Mouse (Mus musculus): ENCODE data around the gene Cyth4. TPM values are rescaled to one million over a fixed set of nuclear protein-coding genes. Genes with fewer than 3 reads are reported as not detected.
A peak's percentile ranks its signal among the peaks of the same experiment; 100 is the strongest.

Gene Cyth4
- polyA plus RNA-seq, 1 experiment, result 105 TPM

DNA sequence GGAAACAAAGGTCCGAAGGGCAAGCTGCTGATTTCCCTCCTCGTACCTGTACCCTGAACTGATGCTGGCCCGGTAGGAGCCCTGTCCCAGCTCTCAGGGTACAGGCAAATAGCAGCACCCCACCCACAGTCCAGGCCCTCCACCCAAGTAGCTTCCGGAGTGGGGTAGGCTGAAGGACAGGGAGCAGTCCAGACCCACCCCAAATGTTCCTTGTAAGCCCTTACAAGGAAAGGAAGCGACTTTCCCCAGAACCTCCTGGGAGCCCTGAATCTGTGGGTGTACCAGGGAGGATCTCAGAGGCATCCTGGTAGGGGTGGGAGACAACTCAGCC lies 24.6 kb upstream of the Cyth4 start:
- TF ChIP-seq POLR2A (IDR thresholded peaks at IDR 0.05; ENCODE audit: borderline replicate concordance, control insufficient read depth, low read depth, low read length), result no peak
- TF ChIP-seq CTCF (IDR thresholded peaks at IDR 0.05; ENCODE audit: control insufficient read depth, insufficient read depth, low read length), result no peak
- 6% methylated on average over 5 of the region's 5 CpGs for WGBS
- Histone ChIP-seq H3K27ac (ENCODE audit: control insufficient read depth, insufficient read depth, low read depth, low read length, poor library complexity) (peak overlapping the region; percentile 91), H3K4me1 (ENCODE audit: control insufficient read depth, insufficient read depth, low read length) (peaks cover 13% of the 10 kb centered on the region; the same call in 1 of the 2 replicates), H3K4me3 (replicated peaks; ENCODE audit: control insufficient read depth, low read depth, low read length) (peak overlapping the region; percentile 92)

DNA sequence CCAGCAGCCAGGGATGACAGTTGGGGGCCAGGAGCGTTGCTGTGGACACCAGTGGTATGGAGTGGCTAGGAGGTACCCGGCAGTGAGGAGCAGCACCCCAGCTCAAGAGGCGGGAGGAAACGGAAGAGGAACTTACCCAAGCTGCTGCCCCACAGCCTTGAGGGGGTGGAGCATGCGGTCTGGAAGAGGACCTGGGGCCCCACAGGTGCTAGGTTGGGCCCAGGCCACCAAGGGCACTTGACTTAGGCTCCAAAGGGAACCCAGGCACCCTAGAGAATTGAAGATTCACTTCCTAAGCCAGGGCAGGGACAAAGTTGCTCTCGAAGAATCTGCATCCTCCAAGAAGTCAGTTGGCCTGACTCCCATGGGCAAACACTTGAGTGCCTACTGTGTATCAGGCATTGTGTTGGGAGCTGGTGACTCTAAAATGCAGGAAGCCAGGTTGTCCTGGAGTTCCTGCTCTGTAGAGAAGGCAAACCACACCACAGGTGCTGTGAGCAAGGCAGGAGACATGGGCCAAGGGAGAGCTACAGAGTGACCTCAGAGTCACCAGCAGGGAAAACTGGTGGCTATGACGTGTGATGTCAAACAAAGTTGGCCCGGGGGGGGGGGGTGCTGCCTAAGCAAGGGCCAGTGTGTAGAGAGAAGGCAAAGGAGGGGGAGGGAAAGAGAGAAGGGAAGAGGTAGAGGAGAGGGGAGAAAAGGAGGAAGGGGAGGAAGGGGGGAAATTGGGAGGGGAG lies 24.0 kb upstream of the Cyth4 start, which contains the start of gene Rac2:
Gene Rac2, minus strand, starts transcription at position 126 of the 740 bp plus-strand sequence.
- Histone ChIP-seq H3K4me1 (ENCODE audit: control insufficient read depth, insufficient read depth, low read length) (peaks cover 13% of the 10 kb centered on the region; the same call in 1 of the 2 replicates), H3K4me3 (replicated peaks; ENCODE audit: control insufficient read depth, low read depth, low read length) (peak within 1 kb of the TSS; percentile 92), H3K27ac (ENCODE audit: control insufficient read depth, insufficient read depth, low read depth, low read length, poor library complexity) (peak within 1 kb of the TSS; percentile 91)
- 5% methylated on average over 8 of the region's 8 CpGs for WGBS
- peak; percentile 98 for TF ChIP-seq POLR2A (IDR thresholded peaks at IDR 0.05; ENCODE audit: borderline replicate concordance, control insufficient read depth, low read depth, low read length)
- no peak for TF ChIP-seq CTCF (IDR thresholded peaks at IDR 0.05; ENCODE audit: control insufficient read depth, insufficient read depth, low read length)

DNA sequence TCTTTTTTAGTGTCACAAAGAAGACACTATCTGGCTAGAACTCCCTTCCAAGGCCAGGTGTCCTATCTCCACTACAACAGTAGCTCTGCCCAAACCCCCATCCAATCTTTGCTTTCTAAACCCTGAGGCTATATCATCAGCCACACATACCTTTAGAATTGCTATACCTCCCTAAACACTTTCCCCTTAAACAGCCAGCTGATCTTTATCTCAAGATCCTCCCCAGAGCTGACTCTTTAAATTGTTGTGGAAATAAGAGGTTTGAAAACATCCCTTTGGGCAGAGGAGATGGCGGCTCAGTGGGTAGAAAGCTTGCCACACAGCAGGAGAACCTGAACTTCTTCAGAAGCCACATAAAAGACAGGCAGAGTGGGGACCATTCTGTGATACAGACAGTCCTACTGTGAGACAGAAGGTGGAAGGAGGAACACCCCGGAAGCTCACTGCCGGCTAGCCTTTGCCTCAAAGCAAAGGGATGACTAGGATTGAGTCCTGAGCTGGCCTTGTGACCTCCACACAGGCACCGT lies 20.5 kb upstream of the Cyth4 start:
- Histone ChIP-seq H3K4me3 (replicated peaks; ENCODE audit: control insufficient read depth, low read depth, low read length) (no peak overlapping the region), H3K4me1 (ENCODE audit: control insufficient read depth, insufficient read depth, low read length) (peaks cover 10% of the 10 kb centered on the region; the same call in 1 of the 2 replicates), H3K27ac (ENCODE audit: control insufficient read depth, insufficient read depth, low read depth, low read length, poor library complexity) (no peak overlapping the region)
- WGBS, result 71% methylated on average over 4 of the region's 4 CpGs
- TF ChIP-seq POLR2A (IDR thresholded peaks at IDR 0.05; ENCODE audit: borderline replicate concordance, control insufficient read depth, low read depth, low read length) (no peak), CTCF (IDR thresholded peaks at IDR 0.05; ENCODE audit: control insufficient read depth, insufficient read depth, low read length) (no peak)

DNA sequence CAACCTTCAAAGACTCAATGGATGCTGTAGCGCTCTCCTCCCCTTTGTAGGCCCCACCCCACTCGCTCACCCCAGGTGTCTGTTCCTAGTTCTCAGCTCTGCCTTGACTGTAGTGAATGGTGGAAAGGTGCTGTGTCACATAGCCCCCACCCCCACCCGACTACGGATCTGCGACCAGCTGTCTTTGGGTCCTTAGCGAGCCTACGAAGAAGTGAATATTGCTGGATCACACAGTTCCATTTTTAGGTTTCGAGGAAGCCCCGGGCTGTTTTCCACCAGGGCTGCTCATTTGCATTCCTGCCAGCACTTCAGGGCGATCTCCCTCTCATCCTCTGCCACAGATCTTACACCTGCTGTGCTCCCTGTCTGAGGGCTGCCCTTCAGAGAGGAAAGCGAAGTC lies 13.5 kb upstream of the Cyth4 start:
- TF ChIP-seq POLR2A (IDR thresholded peaks at IDR 0.05; ENCODE audit: borderline replicate concordance, control insufficient read depth, low read depth, low read length) (no peak), CTCF (IDR thresholded peaks at IDR 0.05; ENCODE audit: control insufficient read depth, insufficient read depth, low read length) (no peak)
- WGBS, result 61% methylated on average over 11 of the region's 11 CpGs
- Histone ChIP-seq H3K27ac (ENCODE audit: control insufficient read depth, insufficient read depth, low read depth, low read length, poor library complexity) (no peak overlapping the region), H3K4me3 (replicated peaks; ENCODE audit: control insufficient read depth, low read depth, low read length) (no peak overlapping the region), H3K4me1 (ENCODE audit: control insufficient read depth, insufficient read depth, low read length) (peaks cover 2% of the 10 kb centered on the region)

DNA sequence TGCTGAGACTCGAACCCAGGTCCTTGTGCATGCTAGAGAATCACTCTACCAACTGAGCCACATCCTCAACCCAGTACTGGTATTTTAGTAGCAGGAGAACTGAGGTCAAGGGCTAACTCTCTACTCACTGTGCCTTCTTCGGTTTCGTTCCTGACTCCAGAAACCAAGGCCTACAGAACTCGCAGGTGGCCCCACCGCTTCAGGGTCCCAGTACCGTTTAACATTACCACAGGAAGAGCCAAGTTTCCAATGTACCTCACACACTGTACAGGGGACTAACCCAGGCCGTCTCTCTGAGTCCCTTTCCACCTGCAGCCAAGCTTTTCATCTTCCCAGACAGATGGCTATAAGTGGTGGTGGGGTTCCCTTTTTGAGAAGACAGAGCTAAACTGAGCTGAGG lies 11.4 kb upstream of the Cyth4 start:
- H3K4me3 ChIP-seq (replicated peaks; ENCODE audit: control insufficient read depth, low read depth, low read length), result no peak overlapping the region
- no peak overlapping the region for H3K27ac ChIP-seq (ENCODE audit: control insufficient read depth, insufficient read depth, low read depth, low read length, poor library complexity)
- no peak for TF ChIP-seq POLR2A (IDR thresholded peaks at IDR 0.05; ENCODE audit: borderline replicate concordance, control insufficient read depth, low read depth, low read length)
- no peak for TF ChIP-seq CTCF (IDR thresholded peaks at IDR 0.05; ENCODE audit: control insufficient read depth, insufficient read depth, low read length)
- peaks cover 9% of the 10 kb centered on the region for H3K4me1 ChIP-seq (ENCODE audit: control insufficient read depth, insufficient read depth, low read length)
- 76% methylated on average over 7 of the region's 7 CpGs for WGBS

DNA sequence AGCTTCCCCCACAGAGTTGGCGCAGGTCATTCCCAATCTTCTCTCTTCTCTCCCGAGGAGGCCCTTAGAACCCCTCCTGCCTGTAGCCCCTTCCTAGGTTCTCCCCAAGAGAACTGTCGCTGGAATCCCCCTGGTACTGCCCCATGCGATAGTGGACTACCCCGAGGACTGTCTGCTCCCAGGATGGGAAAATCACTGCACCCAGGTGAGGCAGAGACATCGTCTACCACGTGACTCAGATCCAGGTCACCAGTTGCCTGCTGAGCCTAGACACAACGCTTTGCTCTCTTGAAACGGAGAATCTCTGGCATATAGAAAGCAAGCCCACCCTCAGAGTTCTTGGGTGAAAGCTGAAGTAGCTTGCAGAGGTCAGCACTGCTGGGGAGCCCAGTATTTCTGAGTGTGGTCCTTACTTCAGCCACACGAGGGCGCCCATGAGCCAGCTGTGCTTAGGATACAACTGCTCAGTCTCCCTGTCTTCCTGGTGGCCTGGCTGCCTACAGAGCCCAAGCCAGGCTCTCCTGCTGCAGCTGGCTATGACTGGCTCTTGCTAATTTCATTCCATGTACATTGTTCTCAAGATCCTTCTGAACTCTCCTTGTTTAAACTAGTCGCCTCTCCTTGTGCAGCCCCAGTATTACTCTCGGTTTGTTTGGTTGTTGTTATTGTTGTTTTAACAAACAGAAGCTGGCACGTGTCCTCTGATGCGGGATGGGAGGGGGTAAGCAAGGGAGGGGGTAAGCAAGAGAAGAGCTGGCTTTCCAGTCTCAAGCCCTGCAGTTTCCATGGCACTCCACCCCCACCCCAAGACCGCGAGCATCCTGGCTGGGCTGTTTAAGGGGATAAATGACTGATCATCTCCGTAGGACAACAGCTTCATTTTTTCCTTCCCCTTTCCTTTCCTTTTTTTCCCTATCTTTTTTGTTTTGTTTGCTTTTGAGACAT lies 9.5 kb upstream of the Cyth4 start:
- WGBS, result 60% methylated on average over 18 of the region's 18 CpGs
- Histone ChIP-seq H3K4me3 (replicated peaks; ENCODE audit: control insufficient read depth, low read depth, low read length) (no peak overlapping the region), H3K27ac (ENCODE audit: control insufficient read depth, insufficient read depth, low read depth, low read length, poor library complexity) (no peak overlapping the region), H3K4me1 (ENCODE audit: control insufficient read depth, insufficient read depth, low read length) (peaks cover 10% of the 10 kb centered on the region)
- TF ChIP-seq POLR2A (IDR thresholded peaks at IDR 0.05; ENCODE audit: borderline replicate concordance, control insufficient read depth, low read depth, low read length) (no peak), CTCF (IDR thresholded peaks at IDR 0.05; ENCODE audit: control insufficient read depth, insufficient read depth, low read length) (peak; percentile 96)

DNA sequence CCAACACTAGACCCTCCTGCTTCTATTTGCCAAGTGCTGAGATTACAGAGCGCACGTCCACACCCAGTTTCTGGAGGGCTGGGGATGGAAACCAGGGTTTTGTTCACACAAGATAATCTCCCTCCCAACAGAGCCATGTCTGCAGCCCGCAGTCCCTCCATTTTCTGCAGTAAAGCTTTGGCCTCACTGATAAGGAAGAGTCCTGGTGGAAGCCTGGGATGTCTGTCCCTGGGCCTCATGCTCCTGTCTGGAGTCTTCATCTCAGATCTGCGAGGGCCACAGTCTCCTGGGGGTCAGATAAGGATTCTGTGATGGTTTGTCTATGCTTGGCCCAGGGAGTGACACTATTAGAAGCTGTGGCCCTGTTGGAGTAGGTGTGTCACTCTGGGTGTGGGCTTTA lies 8.8 kb upstream of the Cyth4 start:
- 69% methylated on average over 4 of the region's 4 CpGs for WGBS
- H3K27ac ChIP-seq (ENCODE audit: control insufficient read depth, insufficient read depth, low read depth, low read length, poor library complexity), result no peak overlapping the region
- peaks cover 10% of the 10 kb centered on the region for H3K4me1 ChIP-seq (ENCODE audit: control insufficient read depth, insufficient read depth, low read length)

DNA sequence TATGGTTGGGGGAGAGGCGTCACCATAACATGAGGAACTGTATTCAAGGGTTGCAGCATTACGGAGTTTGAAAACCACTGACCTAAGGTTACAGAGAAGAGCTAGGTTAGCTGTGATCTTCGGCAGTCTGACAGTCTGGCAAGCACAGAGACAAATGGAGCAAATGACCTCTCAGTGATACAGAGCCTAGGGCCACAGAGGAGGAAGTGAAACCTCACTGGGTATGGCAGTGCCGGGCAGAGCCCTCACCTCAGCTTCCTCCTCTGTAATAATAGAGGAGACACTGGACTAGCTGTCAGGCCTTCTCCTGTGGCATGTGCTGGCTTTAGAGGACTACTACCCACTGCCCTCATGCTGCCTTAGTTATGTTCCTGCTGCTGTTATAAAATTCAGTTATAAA lies 7.9 kb upstream of the Cyth4 start:
- 17% methylated on average over 4 of the region's 4 CpGs for WGBS
- TF ChIP-seq POLR2A (IDR thresholded peaks at IDR 0.05; ENCODE audit: borderline replicate concordance, control insufficient read depth, low read depth, low read length) (no peak), CTCF (IDR thresholded peaks at IDR 0.05; ENCODE audit: control insufficient read depth, insufficient read depth, low read length) (no peak)
- H3K4me1 ChIP-seq (ENCODE audit: control insufficient read depth, insufficient read depth, low read length), result peaks cover 10% of the 10 kb centered on the region
- H3K27ac ChIP-seq (ENCODE audit: control insufficient read depth, insufficient read depth, low read depth, low read length, poor library complexity), result peak overlapping the region; percentile 57; the same call in 1 of the 2 replicates
- H3K4me3 ChIP-seq (replicated peaks; ENCODE audit: control insufficient read depth, low read depth, low read length), result no peak overlapping the region

More for the DNA sequence above, 8.8 kb upstream of the Cyth4 start:
- H3K4me3 ChIP-seq (replicated peaks; ENCODE audit: control insufficient read depth, low read depth, low read length), result no peak overlapping the region
- TF ChIP-seq POLR2A (IDR thresholded peaks at IDR 0.05; ENCODE audit: borderline replicate concordance, control insufficient read depth, low read depth, low read length) (no peak), CTCF (IDR thresholded peaks at IDR 0.05; ENCODE audit: control insufficient read depth, insufficient read depth, low read length) (no peak)
